Mouse (Mus musculus) lung, embryonic 15.5 days (tissue): ENCODE data around the gene Rasal1. TPM values are rescaled to one million over a fixed set of nuclear protein-coding genes. Genes with fewer than 3 reads are reported as not detected.
A peak's percentile ranks its signal among the peaks of the same experiment; 100 is the strongest.

Source experiments
- ATAC-seq: fragments of 200-750 bp; cut with Nextera tagmentation; 2 replicates; pipeline ENCODE4 v1.8.0; 2017; ENCODE audit warnings: moderate number of reproducible peaks, borderline replicate concordance; ENCODE audit not compliant: low FRiP score, low TSS enrichment; ENCODE audit errors: extremely low read depth
- H3K27ac ChIP-seq: fragments of 300-500 bp; sonication (generic); 2 replicates; pipeline ENCODE4 v1.5.1; 2015; ENCODE audit warnings: moderate library complexity, mild to moderate bottlenecking, inconsistent platforms
- H3K27me3 ChIP-seq: fragments of 300-500 bp; sonication (generic); 2 replicates; pipeline ENCODE4 v1.6.1; 2015; ENCODE audit warnings: inconsistent platforms
- H3K36me3 ChIP-seq: fragments of 300-500 bp; sonication (generic); 2 replicates; pipeline ENCODE4 v1.6.1; 2015; ENCODE audit warnings: inconsistent platforms
- H3K4me1 ChIP-seq: fragments of 300-500 bp; sonication (generic); 2 replicates; pipeline ENCODE4 v1.6.1; 2015; ENCODE audit warnings: inconsistent platforms
- H3K4me2 ChIP-seq: fragments of 300-500 bp; sonication (generic); 2 replicates; pipeline ENCODE4 v1.6.1; 2015; ENCODE audit warnings: inconsistent platforms, mild to moderate bottlenecking, moderate library complexity
- H3K4me3 ChIP-seq: fragments of 300-500 bp; sonication (generic); 2 replicates; pipeline ENCODE4 v1.5.1; 2015; ENCODE audit warnings: mild to moderate bottlenecking, inconsistent platforms
- H3K9ac ChIP-seq: fragments of 300-500 bp; sonication (generic); 2 replicates; pipeline ENCODE4 v1.6.1; 2015; ENCODE audit warnings: inconsistent platforms
- H3K9me3 ChIP-seq: fragments of 300-500 bp; sonication (generic); 2 replicates; pipeline ENCODE4 v1.6.1; 2016; ENCODE audit warnings: inconsistent platforms
- WGBS: fragments of 180-500 bp; shearing (Covaris S2); methylation state at CpG from one replicate; pipeline ENCODE4 v1.1.7; 2015; 5-methylcytosine and 5-hydroxymethylcytosine counted together
- polyA plus RNA-seq: library from polyadenylated mRNA; unstranded; fragments of >200 nt; fragmentation: Nextera tagmentation; extraction: Ambion mirVana; gene quantifications from 2 replicates; pipeline ENCODE4 v1.2.1, GENCODE M21; 2015

The Rasal1 gene
- polyA plus RNA-seq, 1 experiment from 2014 or later, result 0.27 TPM

DNA sequence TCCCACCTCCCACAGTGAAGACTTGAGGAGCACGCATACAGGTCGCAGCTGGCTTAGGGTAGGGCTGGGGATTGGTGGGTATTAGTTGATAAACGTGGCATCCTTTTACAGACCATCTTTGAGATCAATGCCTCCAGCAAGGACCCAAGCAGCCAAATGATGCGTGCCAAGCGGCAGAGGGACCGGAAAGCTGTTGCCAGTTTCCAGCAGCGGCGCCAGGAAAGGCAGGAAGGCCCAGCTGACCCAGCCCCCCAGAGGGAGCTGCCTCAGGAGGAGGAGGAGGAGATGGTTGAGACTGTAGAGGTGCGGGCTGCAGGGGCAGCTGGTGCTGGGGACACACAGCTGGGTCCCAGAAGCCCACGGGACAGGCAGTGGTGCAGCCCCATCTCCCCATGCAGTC lies 24.2 kb upstream of the Rasal1 start:
- H3K9me3 ChIP-seq, result no peaks in the 10 kb centered on the region
- WGBS, result 89% methylated on average over 10 of the region's 10 CpGs
- no peak overlapping the region for H3K27ac ChIP-seq
- no peak overlapping the region for H3K4me2 ChIP-seq
- H3K36me3 ChIP-seq, result peaks cover 73% of the 10 kb centered on the region
- H3K4me1 ChIP-seq, result no peaks in the 10 kb centered on the region
- H3K4me3 ChIP-seq, result no peak overlapping the region
- ATAC-seq, result no peak
- H3K9ac ChIP-seq, result no peak overlapping the region
- no peaks in the 10 kb centered on the region for H3K27me3 ChIP-seq

- 36% methylated on average over 19 of the region's 19 CpGs for WGBS
- Histone ChIP-seq H3K27ac (no peak overlapping the region), H3K4me2 (no peak overlapping the region), H3K27me3 (peaks cover 17% of the 10 kb centered on the region), H3K36me3 (peaks cover 57% of the 10 kb centered on the region), H3K9ac (no peak overlapping the region), H3K9me3 (no peaks in the 10 kb centered on the region), H3K4me1 (no peaks in the 10 kb centered on the region), H3K4me3 (no peak overlapping the region)
- ATAC-seq, result 0 out of 2 replicates have a peak, but pooled peaks have one; percentile 24
Observed at GRCm38 (mm10) chr5:120626399-120626798, 22.2 kb upstream of the Rasal1 start.

GRCm38 (mm10) chr5:120627515-120628300 lies 20.9 kb upstream of the Rasal1 start:
- Histone ChIP-seq H3K27ac (no peak overlapping the region), H3K9ac (no peak overlapping the region), H3K4me2 (no peak overlapping the region), H3K4me3 (no peak overlapping the region), H3K36me3 (peaks cover 45% of the 10 kb centered on the region), H3K27me3 (peaks cover 20% of the 10 kb centered on the region), H3K4me1 (no peaks in the 10 kb centered on the region), H3K9me3 (no peaks in the 10 kb centered on the region)
- WGBS, result 88% methylated on average over 15 of the region's 15 CpGs
- ATAC-seq, result no peak

GRCm38 (mm10) chr5:120628624-120629023 lies 20.0 kb upstream of the Rasal1 start:
- 48% methylated on average over 7 of the region's 7 CpGs for WGBS
- peaks cover 20% of the 10 kb centered on the region for H3K27me3 ChIP-seq
- H3K4me1 ChIP-seq, result no peaks in the 10 kb centered on the region
- peaks cover 35% of the 10 kb centered on the region for H3K36me3 ChIP-seq
- H3K9me3 ChIP-seq, result no peaks in the 10 kb centered on the region
- H3K9ac ChIP-seq, result no peak overlapping the region
- no peak overlapping the region for H3K27ac ChIP-seq
- no peak overlapping the region for H3K4me3 ChIP-seq
- H3K4me2 ChIP-seq, result no peak overlapping the region
- ATAC-seq, result no peak

DNA sequence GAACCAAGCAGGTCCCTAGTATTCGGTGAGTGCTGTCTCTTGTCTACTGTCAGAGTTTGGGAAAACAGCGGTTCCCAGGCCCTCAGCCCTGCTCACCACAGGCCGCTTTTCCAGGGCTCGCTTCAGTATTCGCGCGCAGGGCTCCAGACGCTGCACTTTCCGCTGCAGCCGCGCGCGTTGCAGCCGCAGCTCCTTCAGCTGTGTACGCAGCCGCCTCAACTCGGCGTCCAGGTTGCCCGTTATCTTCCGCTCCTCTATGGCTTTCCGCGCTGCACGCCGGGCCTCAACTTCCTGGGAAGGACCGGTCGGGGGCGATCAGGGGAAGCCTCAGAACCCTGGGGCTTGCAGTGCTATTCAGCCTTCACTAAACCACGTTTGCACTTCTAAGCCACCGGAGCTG lies 17.5 kb upstream of the Rasal1 start:
- ATAC-seq, result no peak
- H3K9ac ChIP-seq, result no peak overlapping the region
- no peak overlapping the region for H3K27ac ChIP-seq
- WGBS, result 4% methylated on average over 29 of the region's 29 CpGs
- peaks cover 25% of the 10 kb centered on the region for H3K27me3 ChIP-seq
- peaks cover 12% of the 10 kb centered on the region for H3K36me3 ChIP-seq
- H3K4me2 ChIP-seq, result no peak overlapping the region
- no peak overlapping the region for H3K4me3 ChIP-seq
- H3K9me3 ChIP-seq, result no peaks in the 10 kb centered on the region
- no peaks in the 10 kb centered on the region for H3K4me1 ChIP-seq

DNA sequence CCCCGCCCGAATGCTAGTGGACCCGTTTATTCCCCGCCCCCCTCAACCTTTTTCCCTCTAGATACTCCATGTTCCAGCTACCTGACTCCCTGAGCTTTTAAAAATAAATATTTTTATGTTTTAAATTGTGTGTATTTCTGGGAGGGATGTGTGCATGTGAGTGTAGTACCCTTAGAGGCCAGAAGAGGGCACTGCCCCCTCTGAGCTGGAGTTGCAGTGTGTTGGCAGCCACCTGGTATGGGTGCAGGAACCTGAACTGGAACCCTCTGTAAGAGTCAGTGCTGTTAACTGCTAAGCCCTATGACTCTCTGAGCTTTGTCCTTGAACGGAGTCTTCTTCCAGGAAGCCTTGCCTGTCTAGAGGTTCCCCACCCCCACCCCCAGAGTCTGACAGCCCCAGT lies 16.7 kb upstream of the Rasal1 start:
- Histone ChIP-seq H3K4me3 (no peak overlapping the region), H3K9ac (no peak overlapping the region), H3K27me3 (peaks cover 25% of the 10 kb centered on the region), H3K9me3 (no peaks in the 10 kb centered on the region), H3K4me1 (no peaks in the 10 kb centered on the region), H3K4me2 (no peak overlapping the region), H3K27ac (no peak overlapping the region), H3K36me3 (peaks cover 5% of the 10 kb centered on the region)
- 92% methylated on average over 5 of the region's 5 CpGs for WGBS
- no peak for ATAC-seq

- H3K27me3 ChIP-seq, result peaks cover 25% of the 10 kb centered on the region
- H3K9me3 ChIP-seq, result no peaks in the 10 kb centered on the region
- H3K27ac ChIP-seq, result no peak within 1 kb of the TSS
- no peak for ATAC-seq
- H3K9ac ChIP-seq, result no peak within 1 kb of the TSS
- no peak within 1 kb of the TSS for H3K4me2 ChIP-seq
- no peaks in the 10 kb centered on the region for H3K4me1 ChIP-seq
- no peaks in the 10 kb centered on the region for H3K36me3 ChIP-seq
- 38% methylated on average over 9 of the region's 9 CpGs for WGBS
- no peak within 1 kb of the TSS for H3K4me3 ChIP-seq
Observed at GRCm38 (mm10) chr5:120634131-120634530, 14.5 kb upstream of the Rasal1 start, which contains the start of gene Cfap73. TSS of gene Cfap73 (minus strand) at chr5:120634235.

DNA sequence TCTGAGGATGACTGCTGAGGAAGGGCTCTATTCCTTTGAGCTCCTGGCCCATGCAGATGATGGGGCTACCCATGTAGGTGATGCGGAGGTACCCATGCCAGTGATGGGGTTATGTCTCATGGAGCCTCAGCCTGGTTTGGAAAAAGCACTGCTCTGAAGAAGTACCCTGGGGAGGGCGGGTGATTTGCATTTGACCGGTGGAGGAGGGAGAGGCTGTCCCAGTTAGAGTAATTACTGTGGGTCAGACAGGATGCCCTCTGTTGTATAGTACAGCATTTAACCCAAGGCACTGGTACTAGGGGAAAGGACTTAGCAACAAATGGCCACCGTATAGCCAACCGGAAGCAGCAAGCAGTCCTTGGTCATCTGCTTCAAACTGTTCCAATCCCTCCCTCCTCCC lies 13.8 kb upstream of the Rasal1 start:
- no peaks in the 10 kb centered on the region for H3K4me1 ChIP-seq
- no peaks in the 10 kb centered on the region for H3K9me3 ChIP-seq
- no peaks in the 10 kb centered on the region for H3K36me3 ChIP-seq
- H3K27me3 ChIP-seq, result peaks cover 23% of the 10 kb centered on the region
- no peak overlapping the region for H3K27ac ChIP-seq
- 38% methylated on average over 5 of the region's 5 CpGs for WGBS
- no peak for ATAC-seq
- H3K4me3 ChIP-seq, result no peak overlapping the region
- H3K4me2 ChIP-seq, result no peak overlapping the region
- no peak overlapping the region for H3K9ac ChIP-seq

- H3K4me3 ChIP-seq, result no peak overlapping the region
- no peak for ATAC-seq
- no peak overlapping the region for H3K4me2 ChIP-seq
- 86% methylated on average over 5 of the region's 5 CpGs for WGBS
- no peaks in the 10 kb centered on the region for H3K4me1 ChIP-seq
- no peaks in the 10 kb centered on the region for H3K36me3 ChIP-seq
- no peak overlapping the region for H3K27ac ChIP-seq
- no peaks in the 10 kb centered on the region for H3K9me3 ChIP-seq
- no peak overlapping the region for H3K9ac ChIP-seq
- peaks cover 15% of the 10 kb centered on the region for H3K27me3 ChIP-seq
Observed at GRCm38 (mm10) chr5:120635633-120636032, 13.0 kb upstream of the Rasal1 start.

- Histone ChIP-seq H3K4me3 (no peak overlapping the region), H3K9ac (no peak overlapping the region), H3K4me2 (no peak overlapping the region), H3K36me3 (no peaks in the 10 kb centered on the region), H3K9me3 (no peaks in the 10 kb centered on the region), H3K27ac (no peak overlapping the region), H3K27me3 (0 out of 2 replicates have a peak, but pooled peaks cover 5% of the 10 kb centered on the region), H3K4me1 (no peaks in the 10 kb centered on the region)
- WGBS, result 85% methylated on average over 7 of the region's 7 CpGs
- no peak for ATAC-seq
Observed at GRCm38 (mm10) chr5:120640094-120640493, 8.5 kb upstream of the Rasal1 start.

- peaks cover 10% of the 10 kb centered on the region for H3K27me3 ChIP-seq
- no peak for ATAC-seq
- H3K27ac ChIP-seq, result no peak overlapping the region
- no peaks in the 10 kb centered on the region for H3K9me3 ChIP-seq
- H3K9ac ChIP-seq, result no peak overlapping the region
- H3K4me3 ChIP-seq, result no peak overlapping the region
- H3K4me2 ChIP-seq, result no peak overlapping the region
- H3K4me1 ChIP-seq, result peaks cover 3% of the 10 kb centered on the region
- no peaks in the 10 kb centered on the region for H3K36me3 ChIP-seq
- 66% methylated on average over 14 of the region's 14 CpGs for WGBS
Observed at GRCm38 (mm10) chr5:120643365-120644085, 5.1 kb upstream of the Rasal1 start.

- WGBS, result 78% methylated on average over 3 of the region's 3 CpGs
- H3K9ac ChIP-seq, result no peak overlapping the region
- no peak overlapping the region for H3K27ac ChIP-seq
- peaks cover 10% of the 10 kb centered on the region for H3K4me1 ChIP-seq
- H3K9me3 ChIP-seq, result no peaks in the 10 kb centered on the region
- H3K4me2 ChIP-seq, result no peak overlapping the region
- no peaks in the 10 kb centered on the region for H3K36me3 ChIP-seq
- no peak overlapping the region for H3K4me3 ChIP-seq
- ATAC-seq, result no peak
- H3K27me3 ChIP-seq, result peaks cover 17% of the 10 kb centered on the region
Observed at GRCm38 (mm10) chr5:120644227-120644626, 4.4 kb upstream of the Rasal1 start.
